Mouse (Mus musculus): ENCODE results near the gene Amph. TPM values are rescaled to one million over a fixed set of nuclear protein-coding genes. Genes with fewer than 3 reads are reported as not detected.
"Not testable (repeated sequence)": the region's sequence is repeated elsewhere in the genome, so short reads cannot be mapped to it uniquely, and the experiment has no call there.

Gene Amph
- polyA plus RNA-seq, 1 experiment from 2014 or later: 0.11 TPM

GRCm38 (mm10) chr13:19113034-19113922 is 165.3 kb downstream of the Amph start:
- ATAC-seq (ENCODE audit: low read depth): peak; percentile 94
- peak overlapping the region; percentile 24 for H3K9ac ChIP-seq (ENCODE audit: low read depth, low read length)
- 0 out of 2 replicates have a peak overlapping the region, but pooled peaks have one; percentile 32 for H3K4me2 ChIP-seq (ENCODE audit: low read depth, low read length)
- no peaks in the 10 kb centered on the region for H3K36me3 ChIP-seq (ENCODE audit: control insufficient read depth, insufficient read depth)
- H3K27me3 ChIP-seq (ENCODE audit: control insufficient read depth, insufficient read depth, low read depth, low read length): no peaks in the 10 kb centered on the region
- H3K4me1 ChIP-seq (ENCODE audit: control insufficient read depth, low read depth, low read length): peaks cover 14% of the 10 kb centered on the region
- WGBS (ENCODE audit: insufficient replicate concordance): 59% methylated on average over 14 of the region's 14 CpGs
- H3K27ac ChIP-seq (ENCODE audit: low read length): peak overlapping the region; percentile 74
- no peak overlapping the region for H3K4me3 ChIP-seq (ENCODE audit: low read depth, low read length)
- no peaks in the 10 kb centered on the region for H3K9me3 ChIP-seq (replicated peaks; ENCODE audit: control insufficient read depth, low read length)

DNA sequence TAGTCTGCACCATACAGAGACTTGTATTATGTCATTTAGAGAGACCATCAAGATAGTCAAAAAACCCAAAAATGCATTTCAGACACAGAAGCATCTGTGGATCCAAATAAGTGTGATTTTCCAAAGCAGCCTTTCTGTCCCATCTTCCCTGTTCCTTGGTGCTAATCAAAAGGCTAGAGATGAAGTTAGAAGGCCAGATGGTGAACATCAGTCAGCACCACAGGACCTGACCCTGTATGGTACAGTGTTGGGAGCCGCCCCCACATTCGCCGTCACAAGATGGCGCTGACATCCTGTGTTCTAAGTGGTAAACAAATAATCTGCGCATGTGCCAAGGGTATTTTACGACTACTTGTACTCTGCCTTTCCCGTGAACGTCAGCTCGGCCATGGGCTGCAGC is 166.8 kb downstream of the Amph start:
- H3K4me1 ChIP-seq (ENCODE audit: control insufficient read depth, low read depth, low read length): peaks cover 14% of the 10 kb centered on the region
- 90% methylated on average over 4 of the region's 9 CpGs for WGBS (ENCODE audit: insufficient replicate concordance)
- H3K4me2 ChIP-seq (ENCODE audit: low read depth, low read length): not testable (repeated sequence)

GRCm38 (mm10) chr13:19126912-19127552 is 179.0 kb downstream of the Amph start:
- Histone ChIP-seq H3K4me1 (ENCODE audit: control insufficient read depth, low read depth, low read length) (peaks cover 23% of the 10 kb centered on the region), H3K27me3 (ENCODE audit: control insufficient read depth, insufficient read depth, low read depth, low read length) (no peaks in the 10 kb centered on the region), H3K4me3 (ENCODE audit: low read depth, low read length) (peak overlapping the region; percentile 4; the same call in 1 of the 2 replicates), H3K4me2 (ENCODE audit: low read depth, low read length) (peak overlapping the region; percentile 54), H3K27ac (ENCODE audit: low read length) (peak overlapping the region; percentile 91), H3K9ac (ENCODE audit: low read depth, low read length) (peak overlapping the region; percentile 22), H3K9me3 (replicated peaks; ENCODE audit: control insufficient read depth, low read length) (no peaks in the 10 kb centered on the region), H3K36me3 (ENCODE audit: control insufficient read depth, insufficient read depth) (no peaks in the 10 kb centered on the region)
- ATAC-seq (ENCODE audit: low read depth): peak; percentile 99
- 12% methylated on average over 5 of the region's 5 CpGs for WGBS (ENCODE audit: insufficient replicate concordance)

More for the DNA sequence above, 166.8 kb downstream of the Amph start:
- not testable (repeated sequence) for H3K4me3 ChIP-seq (ENCODE audit: low read depth, low read length); H3K9me3 ChIP-seq (replicated peaks; ENCODE audit: control insufficient read depth, low read length); ATAC-seq (ENCODE audit: low read depth); H3K27me3 ChIP-seq (ENCODE audit: control insufficient read depth, insufficient read depth, low read depth, low read length); H3K9ac ChIP-seq (ENCODE audit: low read depth, low read length); H3K36me3 ChIP-seq (ENCODE audit: control insufficient read depth, insufficient read depth); H3K27ac ChIP-seq (ENCODE audit: low read length)

GRCm38 (mm10) chr13:19133833-19134232 is 185.8 kb downstream of the Amph start:
- H3K27ac ChIP-seq (ENCODE audit: low read length): no peak overlapping the region
- H3K9ac ChIP-seq (ENCODE audit: low read depth, low read length): no peak overlapping the region
- no peaks in the 10 kb centered on the region for H3K9me3 ChIP-seq (replicated peaks; ENCODE audit: control insufficient read depth, low read length)
- no peak overlapping the region for H3K4me2 ChIP-seq (ENCODE audit: low read depth, low read length)
- H3K36me3 ChIP-seq (ENCODE audit: control insufficient read depth, insufficient read depth): no peaks in the 10 kb centered on the region
- no peak overlapping the region for H3K4me3 ChIP-seq (ENCODE audit: low read depth, low read length)
- ATAC-seq (ENCODE audit: low read depth): peak; percentile 69
- no peaks in the 10 kb centered on the region for H3K27me3 ChIP-seq (ENCODE audit: control insufficient read depth, insufficient read depth, low read depth, low read length)
- H3K4me1 ChIP-seq (ENCODE audit: control insufficient read depth, low read depth, low read length): 0 out of 2 replicates have a peak, but pooled peaks cover 2% of the 10 kb centered on the region
- whole genome bisulfite sequencing (ENCODE audit: insufficient replicate concordance): 25% methylated on average over 4 of the region's 4 CpGs

DNA sequence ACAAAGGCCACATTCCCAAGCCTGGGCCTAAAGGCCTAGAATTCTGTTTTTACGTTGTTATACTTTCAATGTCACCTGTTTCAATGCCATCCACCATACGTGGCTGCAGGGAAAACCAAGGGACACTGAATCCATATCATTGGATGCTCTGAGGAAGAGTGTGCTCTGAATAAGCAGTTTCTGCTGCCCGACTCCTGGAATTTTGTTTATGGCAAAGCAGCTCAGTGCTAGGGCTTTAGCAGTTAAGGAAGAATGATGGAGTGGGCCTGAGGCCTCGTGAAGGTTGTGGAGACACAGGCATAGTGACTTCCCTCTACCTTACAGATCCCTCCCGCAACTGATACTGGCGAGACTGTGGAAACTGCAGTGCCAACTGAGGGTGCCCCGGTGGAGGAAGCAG is 189.2 kb downstream of the Amph start:
- Histone ChIP-seq H3K9ac (ENCODE audit: low read depth, low read length) (no peak overlapping the region), H3K27me3 (ENCODE audit: control insufficient read depth, insufficient read depth, low read depth, low read length) (no peaks in the 10 kb centered on the region), H3K4me1 (ENCODE audit: control insufficient read depth, low read depth, low read length) (peaks cover 5% of the 10 kb centered on the region), H3K4me2 (ENCODE audit: low read depth, low read length) (no peak overlapping the region), H3K9me3 (replicated peaks; ENCODE audit: control insufficient read depth, low read length) (no peaks in the 10 kb centered on the region), H3K27ac (ENCODE audit: low read length) (no peak overlapping the region), H3K36me3 (ENCODE audit: control insufficient read depth, insufficient read depth) (no peaks in the 10 kb centered on the region), H3K4me3 (ENCODE audit: low read depth, low read length) (no peak overlapping the region)
- ATAC-seq (ENCODE audit: low read depth): no peak
- WGBS (ENCODE audit: insufficient replicate concordance): 57% methylated on average over 7 of the region's 7 CpGs

- H3K27me3 ChIP-seq (ENCODE audit: control insufficient read depth, insufficient read depth, low read depth, low read length): no peaks in the 10 kb centered on the region
- H3K9ac ChIP-seq (ENCODE audit: low read depth, low read length): no peak overlapping the region
- no peaks in the 10 kb centered on the region for H3K9me3 ChIP-seq (replicated peaks; ENCODE audit: control insufficient read depth, low read length)
- no peak overlapping the region for H3K27ac ChIP-seq (ENCODE audit: low read length)
- H3K4me2 ChIP-seq (ENCODE audit: low read depth, low read length): no peak overlapping the region
- no peaks in the 10 kb centered on the region for H3K36me3 ChIP-seq (ENCODE audit: control insufficient read depth, insufficient read depth)
- 57% methylated on average over 5 of the region's 5 CpGs for WGBS (ENCODE audit: insufficient replicate concordance)
- no peak for ATAC-seq (ENCODE audit: low read depth)
- peaks cover 5% of the 10 kb centered on the region for H3K4me1 ChIP-seq (ENCODE audit: control insufficient read depth, low read depth, low read length)
- H3K4me3 ChIP-seq (ENCODE audit: low read depth, low read length): no peak overlapping the region
These were observed 189.9 kb downstream of the Amph start for GRCm38 (mm10) chr13:19137932-19138331.

- H3K36me3 ChIP-seq (ENCODE audit: control insufficient read depth, insufficient read depth): no peaks in the 10 kb centered on the region
- no peak overlapping the region for H3K4me2 ChIP-seq (ENCODE audit: low read depth, low read length)
- no peaks in the 10 kb centered on the region for H3K27me3 ChIP-seq (ENCODE audit: control insufficient read depth, insufficient read depth, low read depth, low read length)
- H3K27ac ChIP-seq (ENCODE audit: low read length): no peak overlapping the region
- ATAC-seq (ENCODE audit: low read depth): no peak
- 81% methylated on average over 2 of the region's 2 CpGs for WGBS (ENCODE audit: insufficient replicate concordance)
- no peaks in the 10 kb centered on the region for H3K9me3 ChIP-seq (replicated peaks; ENCODE audit: control insufficient read depth, low read length)
- peaks cover 5% of the 10 kb centered on the region for H3K4me1 ChIP-seq (ENCODE audit: control insufficient read depth, low read depth, low read length)
- no peak overlapping the region for H3K4me3 ChIP-seq (ENCODE audit: low read depth, low read length)
- no peak overlapping the region for H3K9ac ChIP-seq (ENCODE audit: low read depth, low read length)
These were observed 190.5 kb downstream of the Amph start for GRCm38 (mm10) chr13:19138550-19138949.

GRCm38 (mm10) chr13:19139104-19139503 is 191.1 kb downstream of the Amph start:
- no peak overlapping the region for H3K4me2 ChIP-seq (ENCODE audit: low read depth, low read length)
- 38% methylated on average over 7 of the region's 7 CpGs for WGBS (ENCODE audit: insufficient replicate concordance)
- no peak overlapping the region for H3K9ac ChIP-seq (ENCODE audit: low read depth, low read length)
- H3K9me3 ChIP-seq (replicated peaks; ENCODE audit: control insufficient read depth, low read length): no peaks in the 10 kb centered on the region
- peaks cover 5% of the 10 kb centered on the region for H3K4me1 ChIP-seq (ENCODE audit: control insufficient read depth, low read depth, low read length)
- no peak overlapping the region for H3K4me3 ChIP-seq (ENCODE audit: low read depth, low read length)
- no peaks in the 10 kb centered on the region for H3K36me3 ChIP-seq (ENCODE audit: control insufficient read depth, insufficient read depth)
- H3K27ac ChIP-seq (ENCODE audit: low read length): no peak overlapping the region
- no peaks in the 10 kb centered on the region for H3K27me3 ChIP-seq (ENCODE audit: control insufficient read depth, insufficient read depth, low read depth, low read length)
- 0 out of 2 replicates have a peak, but pooled peaks have one; percentile 19 for ATAC-seq (ENCODE audit: low read depth)

- no peak overlapping the region for H3K9ac ChIP-seq (ENCODE audit: low read depth, low read length)
- H3K4me2 ChIP-seq (ENCODE audit: low read depth, low read length): no peak overlapping the region
- no peaks in the 10 kb centered on the region for H3K27me3 ChIP-seq (ENCODE audit: control insufficient read depth, insufficient read depth, low read depth, low read length)
- no peak overlapping the region for H3K4me3 ChIP-seq (ENCODE audit: low read depth, low read length)
- H3K36me3 ChIP-seq (ENCODE audit: control insufficient read depth, insufficient read depth): no peaks in the 10 kb centered on the region
- ATAC-seq (ENCODE audit: low read depth): peak; percentile 30; the same call in 1 of the 2 replicates
- no peak overlapping the region for H3K27ac ChIP-seq (ENCODE audit: low read length)
- H3K4me1 ChIP-seq (ENCODE audit: control insufficient read depth, low read depth, low read length): peaks cover 5% of the 10 kb centered on the region
- WGBS (ENCODE audit: insufficient replicate concordance): 12% methylated on average over 1 of the region's 1 CpGs
- no peaks in the 10 kb centered on the region for H3K9me3 ChIP-seq (replicated peaks; ENCODE audit: control insufficient read depth, low read length)
These were observed 191.8 kb downstream of the Amph start for GRCm38 (mm10) chr13:19139771-19140170.
